Mouse (Mus musculus) cerebellum, adult 2 months (tissue): ENCODE data around the gene Il17c. TPM values are rescaled to one million over a fixed set of nuclear protein-coding genes. Genes with fewer than 3 reads are reported as not detected.

Experiments used
- DNase-seq, 2 experiments: peaks; one replicate each; pipeline ENCODE4 v3.0.0; 2021
- H3K27ac ChIP-seq: fragments of 200-500 bp; 2 replicates; pipeline ENCODE4 v1.5.1; 2012; ENCODE audit warnings: low read length, control low read depth, inconsistent platforms; ENCODE audit not compliant: insufficient read depth
- H3K27me3 ChIP-seq: fragments of 200-500 bp; 2 replicates; pipeline ENCODE4 v1.6.1; 2012; ENCODE audit warnings: inconsistent platforms, mild to moderate bottlenecking, low read length, moderate library complexity; ENCODE audit not compliant: control insufficient read depth, insufficient read depth
- H3K4me1 ChIP-seq: fragments of 200-500 bp; 2 replicates; pipeline ENCODE4 v1.6.1; 2011; ENCODE audit warnings: low read length; ENCODE audit not compliant: control insufficient read depth, insufficient read depth
- H3K4me3 ChIP-seq: fragments of 200-500 bp; replicated peaks from 2 replicates; pipeline ENCODE3; 2011; ENCODE audit warnings: mild to moderate bottlenecking, low read depth, low read length, control low read depth; ENCODE audit not compliant: insufficient read depth
- CTCF ChIP-seq: fragments of 200-500 bp; IDR thresholded peaks from 2 replicates; pipeline ENCODE4 v1.5.1; 2011; ENCODE audit warnings: low read depth, mild to moderate bottlenecking, control low read depth, low read length, moderate library complexity, borderline replicate concordance; ENCODE audit not compliant: insufficient read depth
- POLR2A ChIP-seq: fragments of 200-500 bp; IDR thresholded peaks from 2 replicates; pipeline ENCODE4 v1.6.1; 2011; ENCODE audit warnings: low read length, control low read depth, borderline replicate concordance; ENCODE audit not compliant: insufficient read depth
- WGBS: fragments of 180-500 bp; shearing (Covaris S2); methylation state at CpG from one replicate; pipeline ENCODE4 v1.1.7; 2018; 5-methylcytosine and 5-hydroxymethylcytosine counted together
- polyA plus RNA-seq: library from polyadenylated mRNA; depleted of rRNA; stranded (reverse); fragments of >200 nt; gene quantifications from 2 replicates; pipeline ENCODE4 v1.2.3, GENCODE M21; 2012

Il17c gene
- polyA plus RNA-seq, 1 experiment, result 0.49 TPM

- H3K27me3 ChIP-seq, result no peaks in the 10 kb centered on the region
- no peak for DNase-seq
- WGBS, result 14% methylated on average over 5 of the region's 5 CpGs
- H3K4me3 ChIP-seq, result no peak overlapping the region
- no peak for TF ChIP-seq POLR2A
- H3K4me1 ChIP-seq, result peaks cover 9% of the 10 kb centered on the region
- no peak overlapping the region for H3K27ac ChIP-seq
These were observed 1.8 kb downstream of the Il17c start for GRCm38 (mm10) chr8:122423659-122424058.

- H3K27ac ChIP-seq, result no peak overlapping the region
- H3K4me3 ChIP-seq, result no peak overlapping the region
- 0 out of 2 replicates have a peak, but pooled peaks cover 3% of the 10 kb centered on the region for H3K4me1 ChIP-seq
- no peaks in the 10 kb centered on the region for H3K27me3 ChIP-seq
- WGBS, result 49% methylated on average over 9 of the region's 9 CpGs
- TF ChIP-seq POLR2A, result no peak
- TF ChIP-seq CTCF, result no peak
- DNase-seq, result no peak
These were observed 4.3 kb downstream of the Il17c start for GRCm38 (mm10) chr8:122426145-122426544.

GRCm38 (mm10) chr8:122427607-122428006 is 5.8 kb downstream of the Il17c start:
- no peaks in the 10 kb centered on the region for H3K27me3 ChIP-seq
- 0 out of 2 replicates have a peak, but pooled peaks cover 3% of the 10 kb centered on the region for H3K4me1 ChIP-seq
- H3K27ac ChIP-seq, result no peak overlapping the region
- H3K4me3 ChIP-seq, result no peak overlapping the region
- 55% methylated on average over 7 of the region's 7 CpGs for WGBS
- TF ChIP-seq CTCF, result no peak
- no peak for TF ChIP-seq POLR2A
- DNase-seq, result no peak

- 92% methylated on average over 9 of the region's 9 CpGs for WGBS
- Histone ChIP-seq H3K27me3 (no peaks in the 10 kb centered on the region), H3K4me3 (no peak overlapping the region), H3K27ac (no peak overlapping the region), H3K4me1 (0 out of 2 replicates have a peak, but pooled peaks cover 3% of the 10 kb centered on the region)
- TF ChIP-seq POLR2A, result no peak
- no peak for TF ChIP-seq CTCF
- DNase-seq, result no peak
These were observed 6.3 kb downstream of the Il17c start for GRCm38 (mm10) chr8:122428163-122428562.

GRCm38 (mm10) chr8:122430058-122430636 is 8.3 kb downstream of the Il17c start:
- no peak for DNase-seq
- Histone ChIP-seq H3K4me3 (no peak overlapping the region), H3K27me3 (no peaks in the 10 kb centered on the region), H3K27ac (no peak overlapping the region), H3K4me1 (no peaks in the 10 kb centered on the region)
- 82% methylated on average over 10 of the region's 10 CpGs for WGBS
- TF ChIP-seq POLR2A, result no peak
- no peak for TF ChIP-seq CTCF

- Histone ChIP-seq H3K27ac (no peak overlapping the region), H3K27me3 (no peaks in the 10 kb centered on the region), H3K4me3 (no peak overlapping the region), H3K4me1 (no peaks in the 10 kb centered on the region)
- TF ChIP-seq POLR2A (no peak), CTCF (no peak)
- WGBS, result 71% methylated on average over 3 of the region's 3 CpGs
- no peak for DNase-seq
These were observed 8.8 kb downstream of the Il17c start for GRCm38 (mm10) chr8:122430646-122431045.

- H3K27ac ChIP-seq, result no peak overlapping the region
- TF ChIP-seq POLR2A (no peak), CTCF (no peak)
- no peak for DNase-seq
- no peak overlapping the region for H3K4me3 ChIP-seq
- no peaks in the 10 kb centered on the region for H3K4me1 ChIP-seq
- no peaks in the 10 kb centered on the region for H3K27me3 ChIP-seq
- WGBS, result 63% methylated on average over 18 of the region's 18 CpGs
These were observed 10.0 kb downstream of the Il17c start for GRCm38 (mm10) chr8:122431694-122432442.

GRCm38 (mm10) chr8:122432443-122433268 is 10.8 kb downstream of the Il17c start, which contains the start of gene Cyba:
TSS of gene Cyba (minus strand) at chr8:122432930.
- H3K27ac ChIP-seq, result no peak within 1 kb of the TSS
- 25% methylated on average over 45 of the region's 45 CpGs for WGBS
- DNase-seq, result no peak
- H3K4me1 ChIP-seq, result no peaks in the 10 kb centered on the region; the same call in 1 of the 2 replicates
- H3K4me3 ChIP-seq, result no peak within 1 kb of the TSS
- no peaks in the 10 kb centered on the region for H3K27me3 ChIP-seq
- no peak for TF ChIP-seq CTCF
